ENCODE assay signal across 20 mouse cellular contexts in the genomic region with DNA sequence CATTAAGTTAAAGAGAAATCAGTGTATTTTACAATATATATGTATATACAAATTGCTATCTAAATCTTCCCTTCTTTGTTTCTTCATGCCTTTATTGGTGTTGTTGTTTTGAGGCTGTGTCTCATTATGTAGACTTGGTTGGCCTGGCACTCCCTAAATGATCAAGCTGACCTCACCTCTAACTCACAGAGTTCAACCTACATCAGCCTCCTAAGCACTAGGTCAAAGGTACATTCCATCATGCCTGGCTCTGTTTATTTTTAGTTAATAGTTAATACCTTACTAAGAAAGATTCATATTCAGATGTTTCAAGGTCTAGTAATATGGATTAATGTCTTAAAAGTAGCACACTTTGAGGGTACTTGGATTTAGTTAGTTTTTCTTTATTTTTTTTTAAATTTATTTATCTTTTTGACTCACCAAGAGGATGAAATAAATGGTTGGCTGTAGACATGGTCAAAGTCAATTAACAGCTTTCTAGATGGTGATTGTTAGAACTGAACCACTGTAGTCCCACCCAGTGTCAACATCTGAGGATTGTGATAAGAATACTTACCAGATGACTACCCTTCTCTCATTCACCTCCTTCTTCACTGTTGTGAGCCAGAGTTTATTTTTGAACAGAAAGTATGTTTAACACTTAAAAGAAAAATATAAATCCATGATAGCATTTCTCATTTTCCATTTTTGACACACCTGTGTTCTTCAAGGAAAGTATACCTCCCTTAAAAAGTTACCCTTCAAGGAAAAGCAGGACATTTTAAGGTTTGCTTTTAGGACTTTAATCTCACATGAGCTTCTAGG. TPM values are rescaled to one million over a fixed set of nuclear protein-coding genes. Genes with fewer than 3 reads are reported as not detected.
"Had no signal": no experiment of that assay in that cellular context is flagged by ENCODE, and none has a peak within 500 bp of the region (broad histone marks: within the 10 kb centered on the region; RNA-seq: fewer than 3 reads in every experiment).

A gene (minus strand): TSS at position 754 of the 804 bp plus-strand sequence.

- DNase-seq: kidney, adult 18-20 months; kidney, postnatal 4 days; lung, embryonic 14.5 days; lung, postnatal 10 days; right cerebral cortex, postnatal 14 days; thymus, postnatal 4 days had no signal

- H3K36me3 ChIP-seq: limb, embryonic 15.5 days; midbrain, embryonic 12.5 days; neural tube, embryonic 13.5 days had no signal

- H3K4me1 ChIP-seq: limb, embryonic 15.5 days; megakaryocyte, embryonic 14.5 days; midbrain, embryonic 12.5 days; neural tube, embryonic 13.5 days had no signal

- ATAC-seq: midbrain, embryonic 16.5 days had no signal

- H3K27me3 ChIP-seq: limb, embryonic 15.5 days; megakaryocyte, embryonic 14.5 days; midbrain, embryonic 12.5 days; neural tube, embryonic 13.5 days had no signal

- H3K4me2 ChIP-seq: hindbrain, embryonic 14.5 days; limb, embryonic 15.5 days; lung, embryonic 14.5 days; midbrain, embryonic 12.5 days; neural tube, embryonic 13.5 days had no signal

- H3K4me3 ChIP-seq: layer of hippocampus, adult 2 months; left cerebral cortex, adult 2 months; limb, embryonic 15.5 days; megakaryocyte, embryonic 14.5 days; midbrain, embryonic 12.5 days; neural tube, embryonic 13.5 days had no signal

- H3K9ac ChIP-seq: hindbrain, embryonic 14.5 days; limb, embryonic 15.5 days; lung, embryonic 14.5 days; midbrain, embryonic 12.5 days; neural tube, embryonic 13.5 days had no signal

- H3K27ac ChIP-seq: hindbrain, embryonic 14.5 days; layer of hippocampus, adult 2 months; left cerebral cortex, adult 2 months; limb, embryonic 15.5 days; macrophage; midbrain, embryonic 12.5 days; neural tube, embryonic 13.5 days had no signal

- H3K9me3 ChIP-seq: limb, embryonic 15.5 days; megakaryocyte, embryonic 14.5 days; midbrain, embryonic 12.5 days; neural tube, embryonic 13.5 days had no signal

RNA-seq across cellular contexts. Expression of the gene that starts here (rescaled TPM):
- total RNA-seq: layer of hippocampus, adult 2 months; layer of hippocampus, postnatal 10 days; left cerebral cortex, adult 2 months; left cerebral cortex, postnatal 25 days had no signal
- polyA plus RNA-seq: hindbrain, embryonic 14.5 days; kidney, embryonic 16.5 days; limb, embryonic 11.5 days; limb, embryonic 15.5 days; lung, embryonic 14.5 days; macrophage; midbrain, embryonic 12.5 days; midbrain, embryonic 16.5 days; neural tube, embryonic 13.5 days; small intestine, adult 2 months had no signal
